Mouse (Mus musculus): ENCODE measurements around the gene Gm4869.
"Not testable (repeated sequence)": the region's sequence is repeated elsewhere in the genome, so short reads cannot be mapped to it uniquely, and the experiment has no call there.

Gene Gm4869

DNA sequence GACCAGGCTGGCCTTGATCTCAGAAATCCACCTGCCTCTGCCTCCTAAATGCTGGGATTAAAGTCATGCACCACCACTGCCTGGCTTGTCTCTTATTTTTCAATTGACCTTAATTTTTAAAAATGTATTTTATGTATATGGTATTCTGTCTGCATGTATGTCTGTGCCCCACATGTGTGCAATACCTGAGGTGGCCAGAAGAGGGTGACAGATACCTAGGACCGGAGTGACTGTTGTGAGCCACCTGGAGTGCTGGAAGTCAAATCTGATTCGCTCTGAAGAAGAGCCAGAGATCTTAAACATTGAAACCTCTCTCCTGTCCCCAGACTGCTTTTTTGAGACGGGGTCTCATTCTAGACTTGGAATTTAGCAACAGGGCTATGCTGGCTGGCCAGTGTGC, 26.9 kb downstream of the Gm4869 start:
- DNase-seq: peak; percentile 53 to 55

DNA sequence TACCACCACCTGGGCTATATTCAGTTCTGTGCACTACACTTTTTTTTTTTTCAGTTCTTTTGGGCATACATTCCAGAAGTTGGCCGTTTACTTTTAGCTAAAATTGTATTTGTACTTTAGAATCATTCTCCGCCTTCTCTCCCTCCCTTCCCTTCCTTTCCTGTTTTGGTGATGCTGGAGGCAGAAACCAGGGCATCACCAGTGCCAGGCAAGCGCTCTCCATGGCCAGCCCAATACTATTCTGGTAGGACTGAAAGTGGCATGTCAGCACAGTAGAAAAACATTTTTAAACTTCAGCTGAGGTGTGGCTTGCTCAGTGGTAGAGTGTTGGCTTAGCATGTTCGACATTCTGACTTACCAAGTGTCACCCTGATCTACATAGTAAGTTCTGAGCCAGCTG, 36.0 kb downstream of the Gm4869 start:
- no peak for DNase-seq

DNA sequence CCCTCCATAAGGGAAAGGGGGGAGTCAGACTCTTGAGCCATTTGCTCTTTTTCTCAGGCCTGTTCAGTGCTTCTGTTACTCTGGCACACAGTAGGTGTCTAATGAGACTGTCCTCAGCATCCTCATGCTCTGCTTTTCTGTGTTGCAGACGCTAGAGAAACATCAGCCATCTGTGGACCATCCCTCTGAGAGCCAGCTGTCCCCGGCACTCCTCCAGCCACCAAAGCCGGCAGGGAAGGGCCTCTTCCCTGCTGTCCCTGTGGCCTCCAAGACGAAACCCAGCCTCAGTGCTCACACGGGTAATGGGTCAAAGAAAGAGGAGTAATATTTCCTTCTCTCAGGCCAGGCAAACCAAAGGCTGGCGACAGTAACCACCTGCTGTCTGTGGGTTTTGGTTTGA, 45.7 kb downstream of the Gm4869 start:
- no peak for DNase-seq

DNA sequence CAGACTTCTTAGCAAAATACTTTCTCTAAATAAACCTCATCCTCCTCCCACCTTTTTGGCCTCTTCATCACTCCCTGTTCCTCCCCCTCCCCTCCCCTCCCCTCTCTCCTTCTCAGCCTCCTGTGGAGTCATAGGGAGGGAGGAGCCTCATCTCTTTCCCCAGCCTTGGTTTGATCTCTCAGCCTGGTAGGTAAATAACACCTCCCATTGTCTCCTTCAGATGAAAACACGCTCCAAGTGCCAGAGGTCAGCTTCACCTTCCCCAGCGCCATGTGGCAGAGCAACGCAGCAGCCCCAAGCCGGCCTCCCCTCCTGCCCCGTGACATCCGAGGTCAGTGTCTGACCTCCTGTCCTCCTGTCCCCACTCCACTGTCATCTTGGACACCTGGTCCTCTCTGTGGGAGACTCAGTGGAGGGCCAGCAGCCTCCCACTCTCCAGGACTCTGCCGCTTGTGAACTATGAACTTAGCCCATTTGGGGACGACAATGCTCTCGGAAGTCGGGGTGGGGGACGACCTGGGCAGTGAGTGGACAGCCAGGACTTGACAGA, 47.3 kb downstream of the Gm4869 start:
- DNase-seq: no peak

DNA sequence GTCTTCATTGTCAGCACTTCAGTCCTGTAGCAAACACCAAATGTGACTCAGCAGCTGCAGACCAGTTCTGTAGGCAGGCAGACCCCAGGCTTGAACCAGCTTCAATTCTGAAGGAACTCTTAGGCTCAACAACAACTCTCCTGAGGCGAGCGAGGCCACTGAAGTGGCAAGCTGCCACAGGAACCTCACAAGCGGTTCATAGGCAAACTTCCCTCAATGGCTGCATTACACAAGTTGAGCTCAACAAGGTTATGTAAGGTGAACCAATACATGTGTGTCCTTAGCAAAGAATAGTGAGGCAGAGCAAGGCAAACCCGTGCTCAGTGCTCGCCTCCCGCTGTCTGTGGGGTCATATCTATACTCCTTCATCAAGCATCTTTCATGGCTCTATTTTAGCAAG, 52.7 kb downstream of the Gm4869 start:
- DNase-seq: no peak

DNA sequence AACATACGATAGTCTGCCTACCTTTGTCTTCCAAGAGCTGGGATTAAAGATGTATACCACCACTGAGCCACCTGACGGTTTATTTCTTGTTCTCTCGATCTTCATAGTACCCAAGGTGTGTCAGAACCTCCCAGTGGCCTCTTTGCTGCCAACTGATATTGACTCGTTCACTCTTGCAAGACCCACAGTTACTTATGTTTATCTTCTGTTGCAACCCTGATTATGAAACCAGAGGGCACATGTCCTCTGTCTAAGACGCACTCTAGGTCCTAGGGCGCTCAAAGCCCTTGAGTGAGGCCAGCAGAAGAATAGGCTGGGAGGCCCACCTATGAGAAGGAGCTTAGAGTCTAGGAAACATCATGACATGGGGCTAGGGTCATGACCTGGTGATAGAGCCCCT, 55.3 kb downstream of the Gm4869 start:
- no peak for DNase-seq

DNA sequence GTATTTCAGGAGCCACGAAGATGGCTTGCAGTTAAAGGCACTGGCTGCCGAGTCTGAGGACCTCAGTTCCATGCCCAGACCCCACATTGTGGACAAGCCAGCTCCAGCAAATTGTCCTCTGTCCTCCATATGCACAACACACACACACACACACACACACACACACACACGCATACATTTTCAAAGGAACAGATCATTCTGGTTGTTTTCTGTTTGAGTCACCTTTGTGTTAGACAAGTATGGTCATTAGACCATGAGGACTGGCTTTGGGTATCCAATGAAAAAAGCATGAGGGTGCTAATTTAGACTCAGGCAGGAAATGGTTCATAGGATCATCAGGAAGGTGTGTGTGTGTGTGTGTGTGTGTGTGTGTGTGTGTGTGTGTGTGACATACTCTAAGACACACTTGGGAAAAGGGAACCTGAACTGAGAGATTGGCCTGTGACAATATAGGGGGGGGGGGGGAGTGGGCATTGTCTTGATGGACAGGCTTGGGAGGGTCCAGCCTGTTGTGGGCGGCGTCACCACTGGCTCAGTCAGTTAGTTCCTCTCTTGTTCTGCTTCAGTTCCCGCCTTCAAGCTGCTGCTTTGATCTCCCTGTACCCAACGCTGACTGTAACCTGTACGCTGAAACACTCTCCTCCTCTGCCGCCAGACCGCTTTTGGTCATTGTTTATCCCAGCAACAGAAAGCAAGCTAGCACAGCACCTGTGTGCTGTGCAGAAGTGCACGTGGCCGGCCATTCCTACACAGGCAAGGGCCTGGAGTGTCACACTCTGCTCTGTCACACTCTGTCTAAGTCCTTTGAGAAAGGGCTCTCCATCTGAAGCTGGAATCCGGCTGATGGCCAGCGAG, 56.8 kb downstream of the Gm4869 start:
- DNase-seq: peak; percentile 60 to 63

DNA sequence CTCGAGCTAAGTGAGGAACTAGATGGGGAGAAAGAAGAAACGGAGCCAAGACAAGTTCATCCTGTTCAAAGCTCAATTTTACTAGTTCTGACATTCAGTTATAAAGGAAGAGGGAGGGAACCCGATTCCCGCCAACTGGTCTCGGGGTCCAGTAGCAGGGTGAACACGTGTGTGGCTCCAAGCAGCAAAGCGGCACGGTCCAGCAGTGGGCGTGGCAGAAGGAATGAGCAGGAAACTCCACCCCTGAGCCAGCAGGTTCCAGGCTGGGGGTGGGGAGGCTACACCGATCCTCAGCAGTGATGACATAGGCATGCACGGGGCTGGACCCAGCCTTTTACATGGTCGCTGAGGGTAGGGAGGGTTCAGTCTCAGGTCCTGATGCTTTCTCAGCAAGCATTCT, 57.5 kb downstream of the Gm4869 start:
- not testable (repeated sequence) for DNase-seq

DNA sequence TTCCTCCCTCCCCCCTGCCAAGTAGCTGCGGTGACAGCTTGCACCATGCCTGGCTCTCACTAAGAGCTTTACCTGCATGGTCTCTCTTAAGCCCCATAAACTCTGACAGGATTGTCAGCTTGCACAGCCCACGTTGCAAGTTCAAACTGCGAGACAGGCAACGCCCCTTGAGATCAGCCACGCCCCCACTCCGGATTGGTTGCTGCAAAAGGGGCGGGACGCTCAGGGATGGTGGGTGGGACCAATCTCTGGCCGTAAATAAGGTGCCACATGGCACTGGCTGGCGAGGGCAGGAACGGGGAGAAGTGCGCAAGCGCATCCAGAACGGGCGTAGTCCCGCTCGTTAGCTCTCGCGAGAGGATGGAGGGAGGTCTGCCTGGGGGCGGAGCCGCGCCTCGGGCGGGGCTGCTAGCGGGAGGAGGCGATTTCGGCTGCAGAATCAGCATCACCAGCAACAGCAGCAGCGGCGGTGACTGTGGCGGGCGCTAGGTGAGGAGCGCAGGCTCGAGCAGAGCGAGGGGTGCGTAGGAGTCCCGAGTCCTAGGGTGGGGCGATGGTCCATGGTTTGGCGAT, 59.8 kb downstream of the Gm4869 start, which contains the start of gene Chst12:
Gene Chst12 (plus strand): TSS at position 343 of the 573 bp plus-strand sequence.
- DNase-seq: peak; percentile 99

DNA sequence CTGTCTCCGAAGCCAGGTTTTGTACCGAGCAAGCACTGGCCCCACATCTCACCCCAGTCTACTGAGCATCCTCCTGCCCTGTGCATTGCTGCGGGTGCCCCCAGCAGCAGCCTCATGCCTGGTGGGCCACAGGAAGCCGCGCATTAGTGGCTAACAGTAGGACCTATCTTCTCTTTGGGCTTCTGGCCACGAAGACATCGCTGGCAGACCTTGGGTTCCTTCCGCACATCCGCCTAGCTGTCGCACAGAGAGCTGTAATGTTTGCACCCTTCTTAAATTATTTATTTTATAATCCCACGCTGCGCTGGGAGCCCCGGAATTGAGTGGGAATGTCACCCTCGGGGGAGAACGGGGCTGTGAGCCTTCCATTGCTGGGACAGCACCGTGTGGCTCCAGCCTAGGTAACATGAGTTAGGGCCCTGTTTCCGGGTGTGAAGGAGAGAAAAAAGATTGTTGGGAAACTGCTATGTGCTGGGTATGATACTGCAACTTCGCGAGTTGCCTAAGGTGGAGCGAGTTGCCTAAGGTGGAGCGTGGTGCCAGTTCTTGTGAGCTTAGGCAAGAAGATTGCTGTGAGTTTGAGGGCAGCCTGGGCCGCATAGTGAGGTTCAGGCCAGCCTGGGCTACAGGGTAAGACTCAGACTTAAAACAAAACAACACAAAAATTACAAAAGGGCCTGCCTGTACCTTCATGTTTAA, 60.8 kb downstream of the Gm4869 start:
- no peak for DNase-seq

DNA sequence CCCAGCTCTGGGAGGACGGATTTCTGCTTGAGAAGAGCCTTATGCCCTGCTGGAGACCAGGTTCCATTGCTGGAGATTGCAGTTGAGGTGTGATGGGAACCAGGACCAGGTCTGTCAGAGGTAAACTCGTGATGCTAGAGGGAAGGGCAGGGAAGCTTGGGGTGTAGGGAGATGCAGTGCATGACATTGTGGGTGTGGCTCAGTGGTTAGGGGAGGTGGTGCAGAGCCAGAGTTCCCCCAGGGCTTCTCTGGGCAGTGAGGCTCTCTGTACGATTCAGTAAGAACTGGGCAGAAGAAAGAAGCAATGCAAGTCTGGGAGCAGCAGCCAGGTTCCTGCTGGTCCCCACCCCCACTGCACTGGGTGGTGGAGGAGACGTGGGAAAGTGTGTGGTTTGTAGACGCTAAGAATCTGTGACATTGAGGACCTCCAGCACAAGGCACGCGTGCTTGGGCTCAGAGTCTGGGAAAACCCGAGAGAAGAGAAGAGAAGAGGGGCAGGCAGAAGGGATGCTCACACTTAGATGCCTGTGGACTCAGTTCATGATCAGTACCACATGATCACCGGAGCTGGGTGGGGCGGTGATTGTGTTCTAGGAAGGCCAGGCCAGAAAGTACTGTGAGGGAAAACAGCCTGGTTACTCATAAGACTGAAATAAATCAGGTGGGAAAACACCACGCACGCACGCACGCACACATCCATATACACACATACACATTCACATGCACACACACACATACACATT, 62.2 kb downstream of the Gm4869 start:
- DNase-seq: peak; percentile 19 to 35

DNA sequence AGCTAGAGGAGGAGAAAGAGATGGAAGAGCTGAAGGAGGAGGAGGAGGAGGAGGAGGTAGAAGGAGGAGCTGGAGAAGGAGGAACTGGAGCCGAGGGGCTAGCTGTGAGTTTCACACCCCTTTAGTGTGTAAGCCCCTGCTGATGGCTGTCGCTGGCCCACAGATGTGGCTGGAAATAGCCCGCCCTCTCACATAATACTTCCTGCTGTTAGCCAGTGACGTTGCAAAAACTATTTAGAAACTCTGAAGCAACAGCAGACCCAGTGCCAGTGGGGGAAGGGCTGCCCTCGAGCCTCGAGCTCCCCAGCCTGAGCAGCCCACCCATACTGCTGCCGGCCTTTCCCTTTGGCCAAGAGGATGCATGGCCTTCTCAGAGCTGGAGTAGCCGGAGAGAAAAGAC, 63.2 kb downstream of the Gm4869 start:
- DNase-seq: peak; percentile 40 to 42

DNA sequence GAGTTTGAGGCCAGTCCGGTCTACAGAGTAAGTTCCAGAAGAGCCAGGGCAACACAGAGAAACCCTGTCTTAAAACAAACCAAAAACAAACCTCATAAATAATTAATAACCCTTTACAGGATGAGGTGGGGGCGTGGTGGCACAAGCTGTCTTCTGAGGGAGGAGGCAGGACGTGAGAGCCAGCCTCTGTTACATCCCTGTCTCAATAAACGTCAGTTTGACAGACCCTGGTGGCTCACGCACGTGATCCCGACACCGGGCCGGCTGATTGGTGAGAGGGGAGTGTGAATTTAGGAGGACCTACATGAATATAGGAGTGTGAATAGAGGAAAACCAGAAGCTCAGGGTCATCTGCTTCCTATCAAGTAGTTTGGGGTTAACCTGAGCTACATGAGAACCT, 63.8 kb downstream of the Gm4869 start:
- DNase-seq: peak; percentile 37 to 41

DNA sequence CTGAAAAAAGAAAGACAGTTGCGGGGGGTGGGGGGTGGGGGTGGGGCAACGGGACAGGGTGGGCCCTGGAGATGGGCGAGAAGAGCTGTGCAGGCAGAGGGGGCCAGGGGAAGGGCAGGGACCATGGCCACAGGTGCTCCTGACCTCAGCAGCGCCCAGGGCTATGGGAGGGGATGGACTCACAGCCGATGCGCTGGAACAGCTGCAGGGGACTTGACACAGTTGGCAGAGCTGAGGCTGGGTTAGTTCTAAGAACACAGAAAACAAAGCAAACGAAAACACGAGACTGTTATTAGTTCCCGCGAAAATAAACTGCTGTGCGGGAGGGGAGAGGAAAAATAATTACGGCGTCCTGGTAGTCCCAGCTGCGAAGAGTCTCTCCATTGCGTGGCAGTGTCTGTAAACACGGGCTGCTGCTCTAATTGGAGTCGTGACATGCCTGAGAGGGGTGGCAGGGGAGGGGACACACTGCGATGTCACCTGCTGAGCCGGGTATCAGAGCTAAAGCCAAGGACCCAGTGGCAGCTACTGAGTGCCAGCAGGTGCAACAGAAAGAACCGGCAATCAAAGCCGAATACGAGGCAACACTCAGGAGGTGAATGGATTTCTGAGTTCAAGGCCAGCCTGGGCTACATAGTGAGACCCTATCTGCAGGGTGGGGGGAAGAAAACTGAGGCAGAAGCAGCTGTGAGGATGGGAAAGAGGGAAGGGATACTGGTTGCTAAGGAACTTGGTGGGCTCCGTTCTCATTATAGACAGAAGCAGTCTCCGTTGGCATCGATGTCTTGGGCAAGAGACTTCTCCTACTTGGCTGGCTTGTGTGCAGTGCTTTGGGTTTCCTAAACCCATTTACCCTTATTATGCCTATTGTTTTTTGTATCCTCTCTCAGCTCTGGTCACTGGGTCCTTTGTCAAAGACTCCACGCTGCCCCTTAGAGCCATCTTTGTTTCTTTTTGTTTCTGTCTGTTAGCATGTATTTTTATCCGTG, 64.9 kb downstream of the Gm4869 start:
- DNase-seq: no peak

DNA sequence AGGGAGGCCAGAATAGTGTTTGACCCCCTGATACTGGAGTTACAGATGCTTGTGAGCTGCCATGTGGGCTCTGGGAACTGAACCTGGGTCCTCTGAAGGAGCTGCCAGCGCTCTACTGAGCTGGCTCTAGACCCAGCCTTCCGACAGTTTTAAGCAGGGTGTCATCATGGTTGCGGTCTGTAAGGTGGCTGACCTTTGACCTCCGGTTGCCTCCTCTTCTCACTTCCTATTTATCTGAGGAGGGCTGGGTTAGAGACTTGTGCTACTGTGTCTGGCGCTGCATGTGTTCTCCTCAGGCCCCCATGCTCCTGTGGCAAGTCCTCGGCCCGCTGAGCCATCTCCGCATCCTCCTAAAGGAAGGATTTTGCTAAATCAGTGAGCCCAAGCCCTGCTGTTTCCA, 68.5 kb downstream of the Gm4869 start:
- DNase-seq: peak; percentile 63 to 68

DNA sequence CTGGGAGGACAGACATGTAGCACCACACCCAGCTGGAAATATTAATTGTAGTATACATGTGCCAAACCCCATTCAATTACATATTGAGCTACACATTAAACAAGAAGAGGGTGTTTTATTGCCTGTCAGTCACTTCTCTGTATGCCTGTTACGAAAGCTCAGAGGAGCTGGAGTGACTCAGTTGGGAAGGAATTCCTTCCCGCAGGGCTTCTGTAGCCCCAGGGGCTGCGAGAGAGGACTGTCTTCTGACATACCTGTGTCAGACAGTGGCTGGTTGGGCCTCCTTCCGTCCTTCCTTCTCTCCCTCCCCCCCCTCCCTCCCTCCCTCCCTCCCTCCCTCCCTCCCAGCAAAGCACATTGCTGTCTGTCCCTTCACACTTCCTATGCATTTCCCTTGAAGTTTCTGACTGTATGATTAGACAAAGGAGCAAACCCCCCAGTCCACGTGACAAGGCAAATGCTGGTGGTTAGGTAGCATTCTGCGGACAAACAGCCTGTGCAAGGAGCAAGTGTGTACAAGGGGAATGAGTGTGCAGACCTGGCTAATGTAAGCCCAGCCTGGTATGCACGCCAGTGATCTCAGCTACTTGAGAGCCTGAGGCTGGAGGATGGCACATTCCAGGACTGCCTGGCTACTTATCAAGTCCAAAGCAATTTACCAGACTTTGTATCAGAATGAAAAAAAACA, 69.5 kb downstream of the Gm4869 start:
- no peak for DNase-seq

DNA sequence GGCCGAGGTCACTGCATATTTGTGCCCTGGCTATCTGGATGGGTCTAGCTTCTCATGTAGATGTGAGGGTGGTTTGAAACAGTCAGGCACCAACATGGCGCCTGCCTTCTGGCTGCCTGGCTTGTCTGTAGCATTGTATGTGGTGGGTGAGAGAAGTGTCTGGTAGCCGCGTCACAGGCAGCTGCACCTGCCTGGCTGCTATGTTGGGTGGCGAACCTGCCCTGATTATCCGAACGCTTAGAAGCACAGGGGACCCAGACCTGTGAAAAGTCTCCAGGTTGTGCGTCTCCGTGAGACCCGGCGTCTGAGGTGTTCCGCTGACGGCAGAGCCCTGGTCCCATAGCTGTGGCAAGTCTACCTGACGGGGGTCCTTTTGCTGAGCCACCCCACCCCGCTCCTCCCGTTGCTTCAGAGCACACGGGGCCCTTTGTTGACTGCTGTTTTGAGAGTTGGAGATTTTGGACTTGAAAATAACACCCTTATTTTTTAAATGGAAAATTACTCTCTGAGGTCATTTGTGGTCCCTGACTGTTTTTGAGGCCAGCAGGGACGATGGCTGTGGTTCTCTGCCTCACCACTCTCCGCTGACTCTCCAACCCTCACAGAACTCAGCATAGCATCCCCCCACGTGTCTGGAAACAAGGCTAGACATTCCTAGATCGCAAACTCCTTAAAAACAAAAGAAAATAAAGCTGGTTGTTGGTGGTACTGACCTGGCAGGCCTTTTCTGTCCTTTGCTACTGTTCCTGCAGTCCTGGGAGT, 71.9 kb downstream of the Gm4869 start:
- DNase-seq: no peak

DNA sequence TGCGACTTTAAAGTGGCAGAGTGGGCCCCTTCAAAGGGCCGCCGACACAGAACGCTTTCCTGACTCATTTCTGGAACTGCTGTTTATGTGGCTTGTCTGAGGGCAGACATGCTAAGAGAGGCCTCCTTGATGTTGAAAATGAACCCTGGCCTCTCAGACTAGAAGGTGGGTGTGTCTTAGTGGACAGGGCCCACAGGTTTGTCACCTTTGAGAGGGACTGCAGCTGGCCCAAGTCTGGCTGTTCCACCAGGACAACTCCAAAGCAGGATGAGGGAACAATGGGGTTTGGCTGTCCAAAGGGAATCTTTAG, 72.4 kb downstream of the Gm4869 start:
- DNase-seq: no peak

DNA sequence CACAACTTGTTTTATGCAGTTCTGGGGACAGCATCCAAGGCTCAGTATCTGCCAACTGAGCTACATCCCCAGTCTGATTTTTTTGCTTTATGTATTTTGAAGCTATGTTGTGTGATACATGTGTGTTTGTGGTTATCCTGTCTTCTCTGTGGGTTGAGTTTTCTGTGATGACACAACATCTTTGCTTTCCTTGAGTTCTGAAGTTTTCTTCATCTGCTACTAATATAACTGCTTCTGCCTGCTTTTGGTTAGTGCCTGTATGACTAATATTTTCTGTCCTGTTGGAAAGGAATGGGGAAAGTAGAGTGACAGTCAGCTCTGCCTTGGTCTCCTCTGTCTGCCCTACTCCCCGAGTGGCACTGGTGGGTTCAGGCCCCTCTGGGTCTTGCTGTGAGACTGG, 75.8 kb downstream of the Gm4869 start:
- no peak for DNase-seq

DNA sequence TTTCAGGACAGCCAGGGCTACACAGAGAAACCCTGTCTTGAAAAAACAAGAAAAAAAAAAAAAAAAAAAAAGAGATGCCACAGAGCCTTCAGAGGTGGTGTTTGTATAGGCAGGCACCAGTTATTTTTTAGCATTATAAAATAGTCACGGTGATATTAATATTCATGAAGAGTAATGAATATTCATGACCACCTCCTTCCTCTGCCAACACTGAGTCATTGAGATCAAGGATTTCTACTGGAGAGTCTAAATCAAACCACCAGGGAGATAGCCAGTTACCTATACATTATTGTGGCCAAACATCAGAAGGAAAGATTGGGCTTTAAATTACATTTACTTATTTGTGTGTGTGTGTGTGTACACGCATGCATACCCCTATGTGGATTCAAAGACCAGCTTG, 81.3 kb downstream of the Gm4869 start:
- no peak for DNase-seq
